Mouse (Mus musculus): ENCODE measurements around the gene Fgf18.

DNA sequence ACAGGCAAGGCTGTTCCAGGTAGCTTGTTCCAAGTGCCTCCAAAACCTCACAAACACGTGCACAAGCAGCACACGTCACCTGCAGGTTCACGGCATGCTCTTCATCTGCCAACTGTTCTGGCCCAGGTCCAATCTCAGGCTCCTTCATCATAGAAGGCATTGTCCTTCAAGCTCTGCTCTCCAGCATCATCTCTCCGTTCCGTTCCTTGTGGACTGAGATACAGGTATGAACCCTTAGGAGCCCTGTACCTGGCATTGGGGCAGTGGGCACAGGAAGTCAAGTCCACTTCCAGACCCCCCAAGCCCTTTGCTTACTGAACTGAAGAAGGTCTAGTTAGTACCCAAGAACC, 7.1 kb downstream of the Fgf18 start:
- TF ChIP-seq CTCF (IDR thresholded peaks at IDR 0.05; ENCODE audit: borderline replicate concordance, extremely low read depth, insufficient read depth, insufficient read length) = no peak
- no peak for TF ChIP-seq POLR2A (IDR thresholded peaks at IDR 0.05; ENCODE audit: borderline replicate concordance, extremely low read depth, insufficient read depth, insufficient read length, poor library complexity, severe bottlenecking)
